Mouse (Mus musculus): ENCODE data around the gene Fgf18. TPM values are rescaled to one million over a fixed set of nuclear protein-coding genes. Genes with fewer than 3 reads are reported as not detected.

The Fgf18 gene
- polyA plus RNA-seq (2012; fragmentation: generic; extraction: Trizol): 0.12 TPM
- long read RNA-seq, experiment 1: 0 reads
- long read RNA-seq, experiment 2: 0 reads

DNA sequence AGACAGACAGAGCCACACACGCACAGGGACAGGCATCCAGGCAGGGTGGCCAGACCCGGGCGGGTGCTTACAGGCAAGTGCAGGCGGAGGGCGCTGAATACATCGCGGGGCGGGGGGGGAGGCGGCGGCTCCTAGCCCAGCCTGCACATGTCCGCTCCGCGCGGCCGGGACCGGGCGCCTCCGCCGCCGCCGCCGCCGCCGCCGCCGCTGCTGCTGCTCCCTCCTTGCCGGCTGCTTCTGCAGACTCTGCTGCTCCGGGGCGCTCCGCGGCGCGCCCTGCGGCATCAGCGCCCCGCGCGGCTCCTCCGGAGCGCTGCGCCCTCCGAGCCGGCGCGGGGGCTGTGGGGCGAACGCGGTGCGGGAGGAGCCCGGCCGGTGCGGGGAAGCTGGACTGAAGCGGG, at the start of gene Fgf18:
Gene Fgf18, minus strand, starts transcription at position 230 of the 401 bp plus-strand sequence.
- Histone ChIP-seq H3K27me3 (ENCODE audit: control insufficient read depth, insufficient read depth, insufficient read length) (no peaks in the 10 kb centered on the region), H3K79me3 (ENCODE audit: low read depth) (no peaks in the 10 kb centered on the region), H3ac (ENCODE audit: control insufficient read depth, insufficient read length, low read depth) (peak within 1 kb of the TSS; percentile 57), H3K79me2 (ENCODE audit: control insufficient read depth, insufficient read depth) (no peaks in the 10 kb centered on the region), H3K36me3 (ENCODE audit: control insufficient read depth, insufficient read depth) (peaks cover 31% of the 10 kb centered on the region), H3K4me3 (ENCODE audit: insufficient read depth, poor library complexity, severe bottlenecking) (peak within 1 kb of the TSS; percentile 6)
- no peak for TF ChIP-seq CEBPB (IDR thresholded peaks at IDR 0.05; ENCODE audit: low read depth)
- TF ChIP-seq CTCF (IDR thresholded peaks at IDR 0.05; ENCODE audit: control insufficient read depth, insufficient read depth, insufficient read length): no peak
- TF ChIP-seq MYOG (IDR thresholded peaks at IDR 0.05; ENCODE audit: control insufficient read depth, extremely low read depth, insufficient read length): no peak
- TF ChIP-seq MYOD1 (IDR thresholded peaks at IDR 0.05; ENCODE audit: control insufficient read depth, insufficient read length, low read depth): no peak
- TF ChIP-seq FOSL1 (IDR thresholded peaks at IDR 0.05; ENCODE audit: insufficient read depth, low read length, poor library complexity, severe bottlenecking): no peak
- no peak for TF ChIP-seq MAX (IDR thresholded peaks at IDR 0.05)
- TF ChIP-seq USF1 (IDR thresholded peaks at IDR 0.05; ENCODE audit: low read depth): no peak

- TF ChIP-seq CTCF (IDR thresholded peaks at IDR 0.05; ENCODE audit: control insufficient read depth, insufficient read depth, insufficient read length) (no peak), FOSL1 (IDR thresholded peaks at IDR 0.05; ENCODE audit: insufficient read depth, low read length, poor library complexity, severe bottlenecking) (no peak), MAX (IDR thresholded peaks at IDR 0.05) (no peak), CEBPB (IDR thresholded peaks at IDR 0.05; ENCODE audit: low read depth) (no peak), MYOG (IDR thresholded peaks at IDR 0.05; ENCODE audit: control insufficient read depth, extremely low read depth, insufficient read length) (no peak), USF1 (IDR thresholded peaks at IDR 0.05; ENCODE audit: low read depth) (no peak), MYOD1 (IDR thresholded peaks at IDR 0.05; ENCODE audit: control insufficient read depth, insufficient read length, low read depth) (no peak)
- H3K36me3 ChIP-seq (ENCODE audit: control insufficient read depth, insufficient read depth): no peaks in the 10 kb centered on the region
- H3K4me3 ChIP-seq (ENCODE audit: insufficient read depth, poor library complexity, severe bottlenecking): no peak overlapping the region
- H3K79me2 ChIP-seq (ENCODE audit: control insufficient read depth, insufficient read depth): no peaks in the 10 kb centered on the region
- H3ac ChIP-seq (ENCODE audit: control insufficient read depth, insufficient read length, low read depth): no peak overlapping the region
- H3K27me3 ChIP-seq (ENCODE audit: control insufficient read depth, insufficient read depth, insufficient read length): peaks cover 37% of the 10 kb centered on the region
- no peaks in the 10 kb centered on the region for H3K79me3 ChIP-seq (ENCODE audit: low read depth)
These were observed 49.4 kb upstream of the Fgf18 start for GRCm38 (mm10) chr11:33196447-33197132.

DNA sequence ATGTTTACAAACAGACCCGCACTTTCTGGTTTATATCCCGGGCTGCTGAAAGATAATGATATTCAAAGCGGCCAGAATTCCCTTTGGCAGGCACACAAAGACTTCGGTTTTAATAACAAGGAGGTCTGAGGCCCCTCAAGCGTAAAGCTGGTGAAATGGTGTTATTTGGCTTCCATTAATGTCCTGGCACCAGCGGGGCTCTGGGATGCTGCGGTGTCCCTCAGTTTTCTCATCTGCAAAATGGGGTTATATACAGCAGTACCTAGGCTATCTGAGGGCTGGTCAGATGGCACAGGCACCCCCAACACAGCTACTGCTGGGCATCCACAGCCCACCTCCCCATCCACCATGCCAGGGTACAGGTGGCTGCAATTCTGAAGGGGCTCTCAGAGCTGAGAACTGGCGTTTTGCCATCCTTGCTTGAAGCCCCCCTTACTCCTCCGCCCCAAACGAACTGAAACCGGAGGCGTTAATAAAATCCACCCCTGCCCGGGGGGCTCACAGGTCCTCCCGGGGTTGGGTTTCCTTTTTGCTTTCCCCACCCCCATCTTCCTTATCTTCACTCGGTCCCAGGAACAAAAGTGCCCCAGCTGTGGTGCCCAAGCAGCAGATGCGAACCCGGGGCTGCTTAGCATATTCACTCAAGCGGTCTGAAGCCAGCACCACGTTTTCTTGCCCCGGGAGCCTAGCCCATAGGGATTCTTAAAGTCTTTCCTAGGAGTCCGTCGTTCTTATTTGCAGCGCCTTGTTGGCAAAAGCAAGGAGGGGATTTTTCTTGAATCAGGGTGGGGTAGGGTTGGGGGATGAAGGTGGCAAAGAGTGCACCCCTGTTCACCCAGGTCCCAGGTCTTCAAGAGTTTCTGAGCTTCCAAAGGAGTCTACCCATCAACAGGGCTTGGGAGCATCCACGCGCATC, 48.6 kb upstream of the Fgf18 start:
- TF ChIP-seq MYOD1 (IDR thresholded peaks at IDR 0.05; ENCODE audit: control insufficient read depth, insufficient read length, low read depth) (no peak), MYOG (IDR thresholded peaks at IDR 0.05; ENCODE audit: control insufficient read depth, extremely low read depth, insufficient read length) (no peak), FOSL1 (IDR thresholded peaks at IDR 0.05; ENCODE audit: insufficient read depth, low read length, poor library complexity, severe bottlenecking) (no peak), MAX (IDR thresholded peaks at IDR 0.05) (no peak), CEBPB (IDR thresholded peaks at IDR 0.05; ENCODE audit: low read depth) (no peak), USF1 (IDR thresholded peaks at IDR 0.05; ENCODE audit: low read depth) (no peak), CTCF (IDR thresholded peaks at IDR 0.05; ENCODE audit: control insufficient read depth, insufficient read depth, insufficient read length) (no peak)
- Histone ChIP-seq H3K79me2 (ENCODE audit: control insufficient read depth, insufficient read depth) (no peaks in the 10 kb centered on the region), H3ac (ENCODE audit: control insufficient read depth, insufficient read length, low read depth) (no peak overlapping the region), H3K36me3 (ENCODE audit: control insufficient read depth, insufficient read depth) (no peaks in the 10 kb centered on the region), H3K27me3 (ENCODE audit: control insufficient read depth, insufficient read depth, insufficient read length) (peaks cover 36% of the 10 kb centered on the region), H3K79me3 (ENCODE audit: low read depth) (no peaks in the 10 kb centered on the region), H3K4me3 (ENCODE audit: insufficient read depth, poor library complexity, severe bottlenecking) (no peak overlapping the region)

GRCm38 (mm10) chr11:33195061-33195460, 47.9 kb upstream of the Fgf18 start:
- Histone ChIP-seq H3K4me3 (ENCODE audit: insufficient read depth, poor library complexity, severe bottlenecking) (no peak overlapping the region), H3ac (ENCODE audit: control insufficient read depth, insufficient read length, low read depth) (no peak overlapping the region), H3K27me3 (ENCODE audit: control insufficient read depth, insufficient read depth, insufficient read length) (peaks cover 31% of the 10 kb centered on the region), H3K79me3 (ENCODE audit: low read depth) (no peaks in the 10 kb centered on the region), H3K79me2 (ENCODE audit: control insufficient read depth, insufficient read depth) (no peaks in the 10 kb centered on the region), H3K36me3 (ENCODE audit: control insufficient read depth, insufficient read depth) (no peaks in the 10 kb centered on the region)
- TF ChIP-seq FOSL1 (IDR thresholded peaks at IDR 0.05; ENCODE audit: insufficient read depth, low read length, poor library complexity, severe bottlenecking) (no peak), CEBPB (IDR thresholded peaks at IDR 0.05; ENCODE audit: low read depth) (no peak), USF1 (IDR thresholded peaks at IDR 0.05; ENCODE audit: low read depth) (no peak), CTCF (IDR thresholded peaks at IDR 0.05; ENCODE audit: control insufficient read depth, insufficient read depth, insufficient read length) (no peak), MYOG (IDR thresholded peaks at IDR 0.05; ENCODE audit: control insufficient read depth, extremely low read depth, insufficient read length) (no peak), MAX (IDR thresholded peaks at IDR 0.05) (no peak), MYOD1 (IDR thresholded peaks at IDR 0.05; ENCODE audit: control insufficient read depth, insufficient read length, low read depth) (no peak)

- no peak overlapping the region for H3K4me3 ChIP-seq (ENCODE audit: insufficient read depth, poor library complexity, severe bottlenecking)
- H3K79me2 ChIP-seq (ENCODE audit: control insufficient read depth, insufficient read depth): no peaks in the 10 kb centered on the region
- no peaks in the 10 kb centered on the region for H3K36me3 ChIP-seq (ENCODE audit: control insufficient read depth, insufficient read depth)
- TF ChIP-seq CEBPB (IDR thresholded peaks at IDR 0.05; ENCODE audit: low read depth) (no peak), MYOG (IDR thresholded peaks at IDR 0.05; ENCODE audit: control insufficient read depth, extremely low read depth, insufficient read length) (no peak), MYOD1 (IDR thresholded peaks at IDR 0.05; ENCODE audit: control insufficient read depth, insufficient read length, low read depth) (no peak), CTCF (IDR thresholded peaks at IDR 0.05; ENCODE audit: control insufficient read depth, insufficient read depth, insufficient read length) (no peak), MAX (IDR thresholded peaks at IDR 0.05) (no peak)
- H3K79me3 ChIP-seq (ENCODE audit: low read depth): no peaks in the 10 kb centered on the region
- peaks cover 24% of the 10 kb centered on the region for H3K27me3 ChIP-seq (ENCODE audit: control insufficient read depth, insufficient read depth, insufficient read length)
- no peak overlapping the region for H3ac ChIP-seq (ENCODE audit: control insufficient read depth, insufficient read length, low read depth)
These were observed 46.5 kb upstream of the Fgf18 start for GRCm38 (mm10) chr11:33193695-33194094.
